Mouse (Mus musculus) megakaryocyte-erythroid progenitor cell, adult 5 weeks (primary cell): ENCODE data around the gene Gm13119. TPM values are rescaled to one million over a fixed set of nuclear protein-coding genes. Genes with fewer than 3 reads are reported as not detected.

ENCODE experiments used
- polyA plus RNA-seq: library from polyadenylated mRNA; stranded (reverse); fragments of >175 nt; gene quantifications from 2 replicates; pipeline ENCODE4 v1.2.3, GENCODE M21; 2012

The Gm13119 gene
- polyA plus RNA-seq, result not detected in 2 replicates

DNA sequence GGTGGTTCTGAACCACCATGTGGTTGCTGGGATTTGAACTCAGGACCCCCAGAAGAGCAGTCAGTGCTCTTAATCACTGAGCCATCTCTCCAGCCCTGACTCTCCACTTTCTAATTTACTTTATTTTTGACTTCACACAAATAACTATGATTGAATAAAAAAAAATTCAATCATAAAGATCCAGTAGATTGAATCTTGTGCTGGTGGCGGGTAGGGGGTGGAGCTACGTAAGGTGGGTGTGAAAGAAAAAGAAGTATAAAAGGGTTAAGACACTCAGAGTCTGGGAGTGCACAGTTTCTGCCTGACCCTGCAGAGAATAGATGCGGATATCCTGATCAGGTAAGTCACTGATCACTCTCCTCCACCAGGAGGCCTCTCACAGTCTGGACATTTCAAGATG lies at the start of gene Gm13119:
TSS of gene Gm13119 (plus strand) at position 301 of the 400 bp plus-strand sequence.

DNA sequence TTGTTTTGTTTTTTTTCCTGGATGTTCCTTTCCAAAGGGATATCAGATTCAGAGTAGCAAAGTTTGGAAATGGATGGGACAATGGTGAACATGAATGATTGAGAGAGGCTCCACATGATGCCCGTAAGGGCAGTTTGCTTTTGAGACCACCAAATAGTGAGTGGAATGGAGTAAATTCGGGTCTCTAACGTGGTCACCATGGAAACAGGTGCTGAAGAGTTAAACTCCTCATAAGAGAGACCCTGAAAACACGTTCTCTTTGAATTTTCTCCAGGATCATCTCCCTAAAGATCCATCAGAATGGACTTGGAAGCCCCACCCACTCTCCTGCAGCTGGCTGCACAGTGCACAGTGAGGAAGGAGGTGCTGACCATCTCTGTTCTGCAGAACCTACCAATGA lies 27.8 kb upstream of the Gm13119 start, which contains the start of gene Gm13128:
TSS of gene Gm13128 (plus strand) at position 301 of the 400 bp plus-strand sequence.

DNA sequence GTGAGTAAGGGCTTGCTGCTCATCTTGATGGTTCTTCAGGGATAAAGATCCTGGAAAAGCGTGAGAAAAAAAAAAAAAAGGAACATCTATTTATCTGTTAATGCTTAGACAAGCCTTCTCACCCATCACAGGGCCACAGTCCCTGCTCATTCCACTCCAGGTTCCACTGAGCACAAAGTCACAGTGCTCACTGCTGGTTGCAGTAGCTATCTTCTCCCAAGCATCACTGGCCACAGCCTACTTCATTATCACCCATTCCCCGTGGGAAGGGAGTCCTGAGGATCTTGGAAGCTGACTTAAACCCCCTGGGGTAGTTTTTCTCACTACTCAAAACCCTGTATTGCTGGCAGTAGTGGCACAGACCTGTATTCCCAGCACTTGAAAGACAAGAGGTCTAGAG lies 20.2 kb downstream of the Gm13119 start, which contains the start of gene Pramef20:
TSS of gene Pramef20 (minus strand) at position 23 of the 400 bp plus-strand sequence.

DNA sequence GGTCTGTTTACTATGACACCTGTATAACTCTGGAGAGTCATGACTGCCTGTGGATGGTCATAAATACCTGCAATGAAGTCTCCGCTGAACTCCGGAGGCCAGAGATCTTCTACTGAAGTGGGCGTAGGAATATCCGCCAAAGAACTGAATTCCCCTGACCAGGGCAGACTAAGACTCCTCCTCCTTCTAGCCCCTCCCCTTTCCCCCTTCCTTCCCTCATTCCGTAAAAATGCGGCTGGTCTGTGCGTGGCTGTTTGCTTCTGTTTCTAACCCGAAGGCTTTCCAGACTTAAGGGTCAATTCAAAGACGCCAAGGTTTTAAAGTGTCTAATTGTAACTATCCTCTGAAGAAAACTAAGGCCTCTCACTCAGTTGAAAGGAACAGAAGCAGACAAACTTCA lies 50.5 kb downstream of the Gm13119 start, which contains the start of gene Pramef12:
TSS of gene Pramef12 (minus strand) at position 175 of the 400 bp plus-strand sequence.

Other genes starting within 250 kb of the Gm13119 start
- gene Oog3, start 195.3 kb upstream of the Gm13119 start, polyA plus RNA-seq, result not detected in 2 replicates
- not detected in 2 replicates for gene Oog2, start 167.2 kb upstream of the Gm13119 start, polyA plus RNA-seq
- gene C87977, start 144.6 kb upstream of the Gm13119 start, polyA plus RNA-seq, result not detected in 2 replicates
- gene Pramel5, start 77.5 kb upstream of the Gm13119 start, polyA plus RNA-seq, result not detected in 2 replicates
- gene Gm13128, start 27.7 kb upstream of the Gm13119 start, polyA plus RNA-seq, result not detected in 2 replicates
- not detected in 2 replicates for gene Pramef20, start 20.0 kb downstream of the Gm13119 start, polyA plus RNA-seq
- not detected in 2 replicates for gene Pramef12, start 50.5 kb downstream of the Gm13119 start, polyA plus RNA-seq
- gene 1700012P22Rik, start 80.8 kb downstream of the Gm13119 start, polyA plus RNA-seq, result not detected in 2 replicates
- not detected in 2 replicates for gene Gm9944, start 95.4 kb downstream of the Gm13119 start, polyA plus RNA-seq
- gene Aadacl3, start 105.8 kb downstream of the Gm13119 start, polyA plus RNA-seq, result not detected in 2 replicates
- gene 9430007A20Rik, start 161.9 kb downstream of the Gm13119 start, polyA plus RNA-seq, result not detected in 2 replicates
- gene Gm13124, start 207.2 kb downstream of the Gm13119 start, polyA plus RNA-seq, result not detected in 2 replicates